ENCODE assay signal across 30 mouse cellular contexts in genomic region chr1:21927182-21927581, GRCm38 (mm10). TPM values are rescaled to one million over a fixed set of nuclear protein-coding genes. Genes with fewer than 3 reads are reported as not detected.
"Had no signal": no experiment of that assay in that cellular context is flagged by ENCODE, and none has a peak within 500 bp of the region (broad histone marks: within the 10 kb centered on the region; RNA-seq: fewer than 3 reads in every experiment).

No protein-coding gene starts in this region.

- H3K27me3 ChIP-seq: limb, embryonic 12.5 days; limb, embryonic 13.5 days; limb, embryonic 15.5 days; liver, embryonic 12.5 days; liver, embryonic 13.5 days; liver, embryonic 15.5 days; lung, embryonic 15.5 days; megakaryocyte, embryonic 14.5 days; midbrain, embryonic 12.5 days; midbrain, embryonic 13.5 days; midbrain, embryonic 15.5 days; neural tube, embryonic 12.5 days had no signal

- H3K4me2 ChIP-seq: limb, embryonic 12.5 days; limb, embryonic 13.5 days; limb, embryonic 15.5 days; liver, embryonic 11.5 days; liver, embryonic 12.5 days; liver, embryonic 13.5 days; liver, embryonic 15.5 days; lung, embryonic 15.5 days; midbrain, embryonic 11.5 days; midbrain, embryonic 12.5 days; midbrain, embryonic 13.5 days; midbrain, embryonic 15.5 days; neural tube, embryonic 12.5 days had no signal

- H3K36me3 ChIP-seq: limb, embryonic 10.5 days; limb, embryonic 12.5 days; limb, embryonic 13.5 days; limb, embryonic 15.5 days; liver, embryonic 12.5 days; liver, embryonic 13.5 days; liver, embryonic 15.5 days; lung, embryonic 15.5 days; midbrain, embryonic 10.5 days; midbrain, embryonic 12.5 days; midbrain, embryonic 13.5 days; midbrain, embryonic 15.5 days; neural tube, embryonic 12.5 days had no signal

- H3K9me3 ChIP-seq: limb, embryonic 10.5 days; limb, embryonic 12.5 days; limb, embryonic 13.5 days; limb, embryonic 15.5 days; liver, embryonic 12.5 days; liver, embryonic 13.5 days; liver, embryonic 15.5 days; lung, embryonic 15.5 days; megakaryocyte, embryonic 14.5 days; midbrain, embryonic 10.5 days; midbrain, embryonic 12.5 days; midbrain, embryonic 13.5 days; midbrain, embryonic 15.5 days; neural tube, embryonic 12.5 days had no signal

- H3K9ac ChIP-seq: limb, embryonic 12.5 days; limb, embryonic 13.5 days; limb, embryonic 15.5 days; liver, embryonic 12.5 days; liver, embryonic 13.5 days; liver, embryonic 14.5 days; liver, embryonic 15.5 days; liver, postnatal 0 days; lung, embryonic 15.5 days; midbrain, embryonic 12.5 days; midbrain, embryonic 13.5 days; midbrain, embryonic 15.5 days; neural tube, embryonic 12.5 days had no signal

- H3K27ac ChIP-seq: left cerebral cortex, adult 2 months; limb, embryonic 10.5 days; limb, embryonic 12.5 days; limb, embryonic 13.5 days; limb, embryonic 15.5 days; liver, embryonic 12.5 days; liver, embryonic 13.5 days; liver, embryonic 14.5 days; liver, embryonic 15.5 days; lung, embryonic 15.5 days; macrophage; midbrain, embryonic 10.5 days; midbrain, embryonic 12.5 days; midbrain, embryonic 13.5 days; midbrain, embryonic 15.5 days; neural tube, embryonic 12.5 days had no signal

- DNase-seq: left cerebral cortex, postnatal 4 days; liver, embryonic 13.5 days; liver, postnatal 0 days; lung, adult 2 months; lung, postnatal 10 days; lung, postnatal 14 days; lung, postnatal 36 days; lung, postnatal 4 days; midbrain, embryonic 14.5 days had no signal

- ATAC-seq: liver, embryonic 12.5 days; liver, postnatal 0 days; lung, postnatal 0 days; midbrain, embryonic 13.5 days; midbrain, embryonic 15.5 days; midbrain, embryonic 16.5 days had no signal

- H3K4me3 ChIP-seq: left cerebral cortex, adult 2 months; limb, embryonic 10.5 days; limb, embryonic 12.5 days; limb, embryonic 13.5 days; limb, embryonic 15.5 days; liver, embryonic 12.5 days; liver, embryonic 13.5 days; liver, embryonic 15.5 days; lung, embryonic 15.5 days; megakaryocyte, embryonic 14.5 days; midbrain, embryonic 10.5 days; midbrain, embryonic 12.5 days; midbrain, embryonic 13.5 days; midbrain, embryonic 15.5 days; myocyte; neural tube, embryonic 12.5 days had no signal

- H3K4me1 ChIP-seq: limb, embryonic 10.5 days; limb, embryonic 12.5 days; limb, embryonic 13.5 days; limb, embryonic 15.5 days; liver, embryonic 12.5 days; liver, embryonic 13.5 days; liver, embryonic 15.5 days; lung, embryonic 15.5 days; megakaryocyte, embryonic 14.5 days; midbrain, embryonic 10.5 days; midbrain, embryonic 12.5 days; midbrain, embryonic 13.5 days; midbrain, embryonic 15.5 days; neural tube, embryonic 12.5 days had no signal

RNA-seq across cellular contexts. Expression of gene Kcnq5, which starts 34.6 kb away (rescaled TPM):
- polyA plus RNA-seq: macrophage, myocyte had no signal
